Mouse (Mus musculus) cerebellum, postnatal 14 days (tissue): ENCODE measurements at regions not wholly inside any gene's neighbourhood (a gene's known extent, or its start where the extent isn't known, plus 50 kb on each side); places are given as distances from the start of the nearest gene placed in this dataset.
"Not testable (repeated sequence)": the region's sequence is repeated elsewhere in the genome, so short reads cannot be mapped to it uniquely, and the experiment has no call there.

Experiments used
- DNase-seq, 2 experiments: peaks; one replicate each; pipeline ENCODE4 v3.0.0; 2021; ENCODE audit warnings: mixed read lengths in 2 of 2

- no peak for DNase-seq
These were observed 50.8 kb upstream of the Elmo1 start for GRCm38 (mm10) chr13:20039590-20039989.

GRCm38 (mm10) chr13:20038463-20038862, 51.9 kb upstream of the Elmo1 start:
- peak; percentile 58 to 60 for DNase-seq

- DNase-seq = no peak
These were observed 53.0 kb upstream of the Elmo1 start for GRCm38 (mm10) chr13:20037436-20037835.

- DNase-seq = no peak
These were observed 56.3 kb upstream of the Elmo1 start for GRCm38 (mm10) chr13:20033937-20034735.

GRCm38 (mm10) chr13:20031660-20032059, 58.7 kb upstream of the Elmo1 start:
- no peak for DNase-seq

GRCm38 (mm10) chr13:20031082-20031481, 59.3 kb upstream of the Elmo1 start:
- DNase-seq = no peak

GRCm38 (mm10) chr13:20026612-20027011, 63.8 kb upstream of the Elmo1 start:
- no peak for DNase-seq

GRCm38 (mm10) chr13:20016454-20016853, 73.9 kb upstream of the Elmo1 start:
- not testable (repeated sequence) for DNase-seq

GRCm38 (mm10) chr13:20012621-20013020, 77.8 kb upstream of the Elmo1 start:
- no peak for DNase-seq

GRCm38 (mm10) chr13:20009164-20009563, 81.2 kb upstream of the Elmo1 start:
- no peak for DNase-seq

- no peak for DNase-seq
These were observed 82.8 kb upstream of the Elmo1 start for GRCm38 (mm10) chr13:20007561-20007960.

GRCm38 (mm10) chr13:19997606-19998005, 92.8 kb upstream of the Elmo1 start:
- no peak for DNase-seq

- DNase-seq = no peak
These were observed 114.8 kb upstream of the Elmo1 start for GRCm38 (mm10) chr13:19975621-19976020.

GRCm38 (mm10) chr13:19966566-19966965, 123.8 kb upstream of the Elmo1 start:
- DNase-seq = no peak

GRCm38 (mm10) chr13:19963031-19963430, 127.4 kb upstream of the Elmo1 start:
- DNase-seq = no peak

- DNase-seq = no peak
These were observed 104.7 kb upstream of the Gpr141 start for GRCm38 (mm10) chr13:19928761-19929160.

GRCm38 (mm10) chr13:19927807-19928206, 103.8 kb upstream of the Gpr141 start:
- no peak for DNase-seq

GRCm38 (mm10) chr13:19921084-19921827, 97.2 kb upstream of the Gpr141 start:
- no peak for DNase-seq

- no peak for DNase-seq
These were observed 88.0 kb upstream of the Gpr141 start for GRCm38 (mm10) chr13:19911860-19912584.

GRCm38 (mm10) chr13:19902786-19903185, 78.7 kb upstream of the Gpr141 start:
- DNase-seq = no peak

- no peak for DNase-seq
These were observed 73.1 kb upstream of the Gpr141 start for GRCm38 (mm10) chr13:19897191-19897590.

- DNase-seq = no peak
These were observed 65.1 kb upstream of the Gpr141 start for GRCm38 (mm10) chr13:19888983-19889773.
